Mouse (Mus musculus) megakaryocyte, embryonic 14.5 days (primary cell): ENCODE data around the gene Inpp4b.

Experiments used
- FLI1 ChIP-seq: IDR thresholded peaks from 2 replicates; pipeline ENCODE4 v1.6.1; 2012; ENCODE audit warnings: low read length, inconsistent platforms, mixed read lengths
- GATA1 ChIP-seq: IDR thresholded peaks from 3 replicates; pipeline ENCODE4 v1.6.1; 2012; ENCODE audit warnings: mixed read lengths, low read length, inconsistent platforms, borderline replicate concordance

- TF ChIP-seq GATA1 (no peak), FLI1 (no peak)
These were observed 147.7 kb downstream of the Inpp4b start for GRCm38 (mm10) chr8:81489894-81490661.
